Mouse (Mus musculus): Measurements from ENCODE around the gene Csn2. TPM values are rescaled to one million over a fixed set of nuclear protein-coding genes. Genes with fewer than 3 reads are reported as not detected.

The Csn2 gene
- polyA plus RNA-seq (2012; rRNA removed), result 0.10 TPM in 1 of 2 replicates, not detected in the other
- not detected in 2 replicates for polyA plus RNA-seq (2014; fragmentation: Nextera tagmentation; extraction: Ambion mirVana)

GRCm38 (mm10) chr5:87699530-87699929 lies at the start of gene Csn2:
Gene Csn2 (minus strand): TSS chr5:87699630.
- Histone ChIP-seq H3K36me3 (ENCODE audit: control insufficient read depth, insufficient read depth, low read length) (no peaks in the 10 kb centered on the region), H3K4me3 (replicated peaks; ENCODE audit: low read length) (no peak within 1 kb of the TSS), H3K9ac (ENCODE audit: low read depth, low read length, severe bottlenecking) (no peak within 1 kb of the TSS), H3K9me3 (ENCODE audit: control insufficient read depth, low read length) (no peaks in the 10 kb centered on the region), H3K4me1 (ENCODE audit: control insufficient read depth, insufficient read depth, low read length) (no peaks in the 10 kb centered on the region), H3K4me2 (replicated peaks; ENCODE audit: low read depth, low read length, severe bottlenecking) (no peak within 1 kb of the TSS), H3K27me3 (ENCODE audit: control insufficient read depth, insufficient read depth, low read length) (no peaks in the 10 kb centered on the region), H3K27ac (replicated peaks; ENCODE audit: low read depth, low read length) (no peak within 1 kb of the TSS)
- 72% methylated on average over 3 of the region's 3 CpGs for WGBS
- TF ChIP-seq POLR2A (IDR thresholded peaks at IDR 0.05; ENCODE audit: borderline replicate concordance, extremely low read depth, insufficient read depth, insufficient read length), result no peak
- DNase-seq (ENCODE audit: low spot score) (no peak), ATAC-seq (ENCODE audit: low FRiP score, low read depth) (no peak)

GRCm38 (mm10) chr5:87734821-87735220 lies 35.4 kb upstream of the Csn2 start:
- Histone ChIP-seq H3K4me1 (ENCODE audit: control insufficient read depth, insufficient read depth, low read length) (no peaks in the 10 kb centered on the region), H3K9me3 (ENCODE audit: control insufficient read depth, low read length) (no peaks in the 10 kb centered on the region), H3K4me3 (replicated peaks; ENCODE audit: low read length) (no peak overlapping the region), H3K27ac (replicated peaks; ENCODE audit: low read depth, low read length) (no peak overlapping the region), H3K27me3 (ENCODE audit: control insufficient read depth, insufficient read depth, low read length) (no peaks in the 10 kb centered on the region), H3K36me3 (ENCODE audit: control insufficient read depth, insufficient read depth, low read length) (no peaks in the 10 kb centered on the region), H3K4me2 (replicated peaks; ENCODE audit: low read depth, low read length, severe bottlenecking) (no peak overlapping the region), H3K9ac (ENCODE audit: low read depth, low read length, severe bottlenecking) (no peak overlapping the region)
- DNase-seq (ENCODE audit: low spot score), result no peak
- no peak for TF ChIP-seq POLR2A (IDR thresholded peaks at IDR 0.05; ENCODE audit: borderline replicate concordance, extremely low read depth, insufficient read depth, insufficient read length)
- no peak for ATAC-seq (ENCODE audit: low FRiP score, low read depth)

GRCm38 (mm10) chr5:87705891-87706290 lies 6.5 kb upstream of the Csn2 start:
- no peak overlapping the region for H3K27ac ChIP-seq (replicated peaks; ENCODE audit: low read depth, low read length)
- H3K9ac ChIP-seq (ENCODE audit: low read depth, low read length, severe bottlenecking), result no peak overlapping the region
- no peaks in the 10 kb centered on the region for H3K27me3 ChIP-seq (ENCODE audit: control insufficient read depth, insufficient read depth, low read length)
- TF ChIP-seq POLR2A (IDR thresholded peaks at IDR 0.05; ENCODE audit: borderline replicate concordance, extremely low read depth, insufficient read depth, insufficient read length), result no peak
- H3K4me3 ChIP-seq (replicated peaks; ENCODE audit: low read length), result no peak overlapping the region
- H3K9me3 ChIP-seq (ENCODE audit: control insufficient read depth, low read length), result no peaks in the 10 kb centered on the region
- H3K36me3 ChIP-seq (ENCODE audit: control insufficient read depth, insufficient read depth, low read length), result no peaks in the 10 kb centered on the region
- no peaks in the 10 kb centered on the region for H3K4me1 ChIP-seq (ENCODE audit: control insufficient read depth, insufficient read depth, low read length)
- no peak for ATAC-seq (ENCODE audit: low FRiP score, low read depth)
- DNase-seq (ENCODE audit: low spot score), result no peak
- H3K4me2 ChIP-seq (replicated peaks; ENCODE audit: low read depth, low read length, severe bottlenecking), result no peak overlapping the region
- WGBS, result 75% methylated on average over 1 of the region's 1 CpGs

- ATAC-seq (ENCODE audit: low FRiP score, low read depth) (no peak), DNase-seq (ENCODE audit: low spot score) (no peak)
- no peak for TF ChIP-seq POLR2A (IDR thresholded peaks at IDR 0.05; ENCODE audit: borderline replicate concordance, extremely low read depth, insufficient read depth, insufficient read length)
- Histone ChIP-seq H3K9ac (ENCODE audit: low read depth, low read length, severe bottlenecking) (no peak within 1 kb of the TSS), H3K4me3 (replicated peaks; ENCODE audit: low read length) (no peak within 1 kb of the TSS), H3K9me3 (ENCODE audit: control insufficient read depth, low read length) (no peaks in the 10 kb centered on the region), H3K27me3 (ENCODE audit: control insufficient read depth, insufficient read depth, low read length) (no peaks in the 10 kb centered on the region), H3K4me2 (replicated peaks; ENCODE audit: low read depth, low read length, severe bottlenecking) (no peak within 1 kb of the TSS), H3K36me3 (ENCODE audit: control insufficient read depth, insufficient read depth, low read length) (no peaks in the 10 kb centered on the region), H3K27ac (replicated peaks; ENCODE audit: low read depth, low read length) (no peak within 1 kb of the TSS), H3K4me1 (ENCODE audit: control insufficient read depth, insufficient read depth, low read length) (no peaks in the 10 kb centered on the region)
These were observed 33.5 kb downstream of the Csn2 start, which contains the start of gene Csn1s1 for GRCm38 (mm10) chr5:87665908-87666307. Gene Csn1s1 (plus strand): TSS chr5:87666208.

GRCm38 (mm10) chr5:87642787-87643186 lies 56.6 kb downstream of the Csn2 start:
- no peak overlapping the region for H3K9ac ChIP-seq (ENCODE audit: low read depth, low read length, severe bottlenecking)
- no peaks in the 10 kb centered on the region for H3K36me3 ChIP-seq (ENCODE audit: control insufficient read depth, insufficient read depth, low read length)
- DNase-seq (ENCODE audit: low spot score), result peak; percentile 9
- no peak for TF ChIP-seq POLR2A (IDR thresholded peaks at IDR 0.05; ENCODE audit: borderline replicate concordance, extremely low read depth, insufficient read depth, insufficient read length)
- ATAC-seq (ENCODE audit: low FRiP score, low read depth), result no peak
- no peak overlapping the region for H3K4me3 ChIP-seq (replicated peaks; ENCODE audit: low read length)
- no peaks in the 10 kb centered on the region for H3K9me3 ChIP-seq (ENCODE audit: control insufficient read depth, low read length)
- no peaks in the 10 kb centered on the region for H3K27me3 ChIP-seq (ENCODE audit: control insufficient read depth, insufficient read depth, low read length)
- no peak overlapping the region for H3K27ac ChIP-seq (replicated peaks; ENCODE audit: low read depth, low read length)
- H3K4me1 ChIP-seq (ENCODE audit: control insufficient read depth, insufficient read depth, low read length), result no peaks in the 10 kb centered on the region
- H3K4me2 ChIP-seq (replicated peaks; ENCODE audit: low read depth, low read length, severe bottlenecking), result no peak overlapping the region

Other genes with a start within 250 kb of the Csn2 start
- gene Ugt2a2, start 217.4 kb downstream of the Csn2 start, polyA plus RNA-seq (2012; rRNA removed), result not detected in 2 replicates
- gene Ugt2a2, start 217.4 kb downstream of the Csn2 start, polyA plus RNA-seq (2014; fragmentation: Nextera tagmentation; extraction: Ambion mirVana), result not detected in 2 replicates
- gene Gm43638, start 212.8 kb downstream of the Csn2 start, polyA plus RNA-seq (2012; rRNA removed), result not detected in 2 replicates
- not detected in 2 replicates for gene Gm43638, start 212.8 kb downstream of the Csn2 start, polyA plus RNA-seq (2014; fragmentation: Nextera tagmentation; extraction: Ambion mirVana)
- gene Ugt2a1, start 208.8 kb downstream of the Csn2 start, polyA plus RNA-seq (2012; rRNA removed), result not detected in 2 replicates
- not detected in 2 replicates for gene Ugt2a1, start 208.8 kb downstream of the Csn2 start, polyA plus RNA-seq (2014; fragmentation: Nextera tagmentation; extraction: Ambion mirVana)
- 0.09 TPM in 1 of 2 replicates, not detected in the other for gene Sult1b1, start 161.4 kb downstream of the Csn2 start, polyA plus RNA-seq (2012; rRNA removed)
- not detected in 2 replicates for gene Sult1b1, start 161.4 kb downstream of the Csn2 start, polyA plus RNA-seq (2014; fragmentation: Nextera tagmentation; extraction: Ambion mirVana)
- not detected in 2 replicates for gene Sult1d1, start 130.6 kb downstream of the Csn2 start, polyA plus RNA-seq (2012; rRNA removed)
- gene Sult1d1, start 130.6 kb downstream of the Csn2 start, polyA plus RNA-seq (2014; fragmentation: Nextera tagmentation; extraction: Ambion mirVana), result not detected in 2 replicates
- gene Sult1e1, start 108.0 kb downstream of the Csn2 start, polyA plus RNA-seq (2012; rRNA removed), result not detected in 2 replicates
- gene Sult1e1, start 108.0 kb downstream of the Csn2 start, polyA plus RNA-seq (2014; fragmentation: Nextera tagmentation; extraction: Ambion mirVana), result not detected in 2 replicates
- gene Csn1s1, start 33.4 kb downstream of the Csn2 start, polyA plus RNA-seq (2012; rRNA removed), result not detected in 2 replicates
- not detected in 2 replicates for gene Csn1s1, start 33.4 kb downstream of the Csn2 start, polyA plus RNA-seq (2014; fragmentation: Nextera tagmentation; extraction: Ambion mirVana)
- not detected in 2 replicates for gene Csn1s2a, start 74.9 kb upstream of the Csn2 start, polyA plus RNA-seq (2012; rRNA removed)
- gene Csn1s2a, start 74.9 kb upstream of the Csn2 start, polyA plus RNA-seq (2014; fragmentation: Nextera tagmentation; extraction: Ambion mirVana), result not detected in 2 replicates
- 0.10 and 0.18 TPM in 2 replicates for gene Csn1s2b, start 108.5 kb upstream of the Csn2 start, polyA plus RNA-seq (2012; rRNA removed)
- gene Csn1s2b, start 108.5 kb upstream of the Csn2 start, polyA plus RNA-seq (2014; fragmentation: Nextera tagmentation; extraction: Ambion mirVana), result not detected in 2 replicates
- not detected in 2 replicates for gene Prr27, start 126.1 kb upstream of the Csn2 start, polyA plus RNA-seq (2012; rRNA removed)
- gene Prr27, start 126.1 kb upstream of the Csn2 start, polyA plus RNA-seq (2014; fragmentation: Nextera tagmentation; extraction: Ambion mirVana), result not detected in 2 replicates
- gene Odam, start 185.4 kb upstream of the Csn2 start, polyA plus RNA-seq (2012; rRNA removed), result 0.22 TPM in 1 of 2 replicates, not detected in the other
- not detected in 2 replicates for gene Odam, start 185.4 kb upstream of the Csn2 start, polyA plus RNA-seq (2014; fragmentation: Nextera tagmentation; extraction: Ambion mirVana)
- gene Csn3, start 225.9 kb upstream of the Csn2 start, polyA plus RNA-seq (2012; rRNA removed), result 0.09 TPM in 1 of 2 replicates, not detected in the other
- 0.35 TPM in 1 of 2 replicates, not detected in the other for gene Csn3, start 225.9 kb upstream of the Csn2 start, polyA plus RNA-seq (2014; fragmentation: Nextera tagmentation; extraction: Ambion mirVana)